Mouse (Mus musculus) CH12.LX (cell line): ENCODE data around the gene Sncb. TPM values are rescaled to one million over a fixed set of nuclear protein-coding genes. Genes with fewer than 3 reads are reported as not detected.

Source experiments
- DNase-seq: peaks from one replicate; pipeline ENCODE4 v3.0.0-alpha.2; 2013; ENCODE audit errors: extremely low read depth
- H3K27ac ChIP-seq: 2 replicates; pipeline ENCODE4 v1.5.1; 2012; ENCODE audit warnings: low read depth, mild to moderate bottlenecking, control low read depth, moderate library complexity; ENCODE audit not compliant: insufficient read depth
- H3K27me3 ChIP-seq: replicated peaks from 2 replicates; pipeline ENCODE3; 2012; ENCODE audit warnings: inconsistent platforms
- H3K36me3 ChIP-seq, 2 experiments: replicated peaks in 1 of 2; 2 replicates each; pipeline versions ENCODE3 to v1.6.1; 2012; ENCODE audit warnings: inconsistent platforms in 1 of 2, low read length in 1 of 2, mild to moderate bottlenecking in 1 of 2, mixed read lengths in 1 of 2, moderate library complexity in 1 of 2; ENCODE audit not compliant: control insufficient read depth in 1 of 2, insufficient read depth in 1 of 2
- H3K4me1 ChIP-seq, 2 experiments: 2 replicates each; pipeline ENCODE4 v1.6.1; 2012; ENCODE audit warnings: inconsistent platforms in 1 of 2, moderate library complexity in 1 of 2; ENCODE audit not compliant: insufficient read depth in 2 of 2, control insufficient read depth in 1 of 2
- H3K4me2 ChIP-seq: 2 replicates; pipeline ENCODE4 v1.6.1; 2012; ENCODE audit warnings: low read depth, mild to moderate bottlenecking, control low read depth; ENCODE audit not compliant: poor library complexity, insufficient read depth, severe bottlenecking
- H3K4me3 ChIP-seq, 3 experiments: fragments of 150-350 bp in 1 of 3; sonication (generic) in 1 of 3; replicated peaks in 1 of 3; 2 replicates each; pipeline versions ENCODE3 to v1.5.1; 2011 to 2012; ENCODE audit warnings: low read depth in 2 of 3, low read length in 2 of 3, mild to moderate bottlenecking in 2 of 3, moderate library complexity in 2 of 3, control low read depth in 1 of 3, improper control_type of control experiment in 1 of 3, inconsistent platforms in 1 of 3, mixed read lengths in 1 of 3; ENCODE audit not compliant: poor library complexity in 1 of 3
- H3K79me2 ChIP-seq: replicated peaks from 2 replicates; pipeline ENCODE4 v1.6.1; 2012; ENCODE audit warnings: mild to moderate bottlenecking, moderate library complexity; ENCODE audit not compliant: control insufficient read depth, poor library complexity, insufficient read depth, severe bottlenecking; ENCODE audit errors: extremely low read depth
- H3K9ac ChIP-seq: 2 replicates; pipeline ENCODE4 v1.6.1; 2012; ENCODE audit warnings: low read depth, mild to moderate bottlenecking, control low read depth, moderate library complexity; ENCODE audit not compliant: insufficient read depth
- H3K9me3 ChIP-seq: replicated peaks from 2 replicates; pipeline ENCODE3; 2012; ENCODE audit warnings: low read length, inconsistent platforms, mixed read lengths
- BHLHE40 ChIP-seq: IDR thresholded peaks from 2 replicates; pipeline ENCODE4 v1.6.1; 2011; ENCODE audit warnings: mild to moderate bottlenecking, low read depth, low read length, improper control_type of control experiment
- CTCF ChIP-seq, 2 experiments: IDR thresholded peaks in 1 of 2; conservative IDR thresholded peaks in 1 of 2; 2 replicates each; pipeline ENCODE4 v1.5.1; 2011 to 2012; ENCODE audit warnings: low read depth in 2 of 2, low read length in 2 of 2, improper control_type of control experiment in 1 of 2, inconsistent platforms in 1 of 2, mild to moderate bottlenecking in 1 of 2, moderate library complexity in 1 of 2
- E2F4 ChIP-seq: IDR thresholded peaks from 2 replicates; pipeline ENCODE4 v1.6.1; 2011; ENCODE audit warnings: low read depth, low read length, improper control_type of control experiment; ENCODE audit not compliant: insufficient replicate concordance
- ELF1 ChIP-seq: IDR thresholded peaks from 2 replicates; pipeline ENCODE4 v1.6.1; 2014; ENCODE audit warnings: low read depth, mild to moderate bottlenecking, inconsistent platforms, low read length, improper control_type of control experiment
- ETS1 ChIP-seq: conservative IDR thresholded peaks from 2 replicates; pipeline ENCODE4 v1.6.1; 2012; ENCODE audit warnings: low read depth, mild to moderate bottlenecking, inconsistent platforms, low read length, improper control_type of control experiment, moderate library complexity
- MAX ChIP-seq: IDR thresholded peaks from 2 replicates; pipeline ENCODE4 v1.6.1; 2011; ENCODE audit warnings: low read length, improper control_type of control experiment
- MAZ ChIP-seq: IDR thresholded peaks from 2 replicates; pipeline ENCODE4 v1.6.1; 2012; ENCODE audit warnings: low read depth, mild to moderate bottlenecking, inconsistent platforms, low read length, improper control_type of control experiment, moderate library complexity
- MEF2A ChIP-seq: IDR thresholded peaks from 2 replicates; pipeline ENCODE4 v1.6.1; 2014; ENCODE audit warnings: low read depth, mild to moderate bottlenecking, inconsistent platforms, low read length, improper control_type of control experiment, borderline replicate concordance
- MYC ChIP-seq: IDR thresholded peaks from 2 replicates; pipeline ENCODE4 v1.6.1; 2011; ENCODE audit warnings: low read depth, mild to moderate bottlenecking, improper control_type of control experiment, low read length
- NELFE ChIP-seq: IDR thresholded peaks from 2 replicates; pipeline ENCODE4 v1.6.1; 2011; ENCODE audit warnings: low read depth, low read length, improper control_type of control experiment
- PAX5 ChIP-seq: IDR thresholded peaks from 2 replicates; pipeline ENCODE4 v1.6.1; 2012; ENCODE audit warnings: low read length, inconsistent platforms, mixed read lengths
- POLR2AphosphoS2 ChIP-seq: IDR thresholded peaks from 2 replicates; pipeline ENCODE4 v1.6.1; 2011; ENCODE audit warnings: low read depth, low read length, improper control_type of control experiment
- RAD21 ChIP-seq: IDR thresholded peaks from 2 replicates; pipeline ENCODE4 v1.6.1; 2011; ENCODE audit warnings: low read depth, mild to moderate bottlenecking, low read length, improper control_type of control experiment, moderate library complexity
- RCOR1 ChIP-seq: conservative IDR thresholded peaks from 2 replicates; pipeline ENCODE4 v1.6.1; 2012; ENCODE audit warnings: low read depth, mild to moderate bottlenecking, inconsistent platforms, low read length, improper control_type of control experiment
- SIN3A ChIP-seq: IDR thresholded peaks from 2 replicates; pipeline ENCODE4 v1.6.1; 2012; ENCODE audit warnings: low read length, improper control_type of control experiment, inconsistent platforms
- SMC3 ChIP-seq: IDR thresholded peaks from 2 replicates; pipeline ENCODE4 v1.6.1; 2011; ENCODE audit warnings: low read depth, low read length, improper control_type of control experiment
- TBP ChIP-seq: conservative IDR thresholded peaks from 2 replicates; pipeline ENCODE4 v1.6.1; 2011; ENCODE audit warnings: low read depth, low read length, improper control_type of control experiment
- TCF12 ChIP-seq: IDR thresholded peaks from 2 replicates; pipeline ENCODE4 v1.6.1; 2014; ENCODE audit warnings: low read depth, mild to moderate bottlenecking, inconsistent platforms, low read length, improper control_type of control experiment
- USF1 ChIP-seq: IDR thresholded peaks from 2 replicates; pipeline ENCODE4 v1.6.1; 2014; ENCODE audit warnings: low read depth, mild to moderate bottlenecking, inconsistent platforms, low read length, improper control_type of control experiment
- USF2 ChIP-seq: conservative IDR thresholded peaks from 2 replicates; pipeline ENCODE4 v1.6.1; 2011; ENCODE audit warnings: low read depth, low read length, improper control_type of control experiment
- ZKSCAN1 ChIP-seq: IDR thresholded peaks from 2 replicates; pipeline ENCODE4 v1.6.1; 2012; ENCODE audit warnings: low read depth, inconsistent platforms, low read length, improper control_type of control experiment, borderline replicate concordance
- ZMIZ1 ChIP-seq: IDR thresholded peaks from 2 replicates; pipeline ENCODE4 v1.6.1; 2012; ENCODE audit warnings: low read depth, mild to moderate bottlenecking, inconsistent platforms, low read length, improper control_type of control experiment
- dilution Hi-C: fragments of 300-500 bp; cut with MboI; formaldehyde crosslinking; loops from 2 replicates; pipeline ENCODE4 v1.14.3; 2020; ENCODE audit warnings: low sequenced_read_pairs; ENCODE audit not compliant: extremely low pct_unique_long_range_greater_than_20kb, extremely low pct_ligation_motif_present
- in situ Hi-C: fragments of 300-500 bp; cut with MboI; formaldehyde crosslinking; loops from 3 replicates; pipeline ENCODE4 v1.14.3; 2019; ENCODE audit warnings: low sequenced_read_pairs, low pct_ligation_motif_present, low pct_unique_long_range_greater_than_20kb, mixed read lengths
- polyA plus RNA-seq: library from polyadenylated mRNA; unstranded; fragments of >175 nt; gene quantifications from 2 replicates; pipeline ENCODE4 v1.2.1, GENCODE M21; 2012; ENCODE audit warnings: low read depth; ENCODE audit not compliant: insufficient read length
- total RNA-seq, 2 experiments: library from RNA; depleted of rRNA; stranded (reverse); fragments of 300-350 nt in 1 of 2; fragments of >200 nt in 1 of 2; gene quantifications; 2 replicates each; pipeline ENCODE4 v1.2.3; 2012 to 2014

Gene Sncb
- total and polyA plus RNA-seq, 3 experiments: not detected

DNA sequence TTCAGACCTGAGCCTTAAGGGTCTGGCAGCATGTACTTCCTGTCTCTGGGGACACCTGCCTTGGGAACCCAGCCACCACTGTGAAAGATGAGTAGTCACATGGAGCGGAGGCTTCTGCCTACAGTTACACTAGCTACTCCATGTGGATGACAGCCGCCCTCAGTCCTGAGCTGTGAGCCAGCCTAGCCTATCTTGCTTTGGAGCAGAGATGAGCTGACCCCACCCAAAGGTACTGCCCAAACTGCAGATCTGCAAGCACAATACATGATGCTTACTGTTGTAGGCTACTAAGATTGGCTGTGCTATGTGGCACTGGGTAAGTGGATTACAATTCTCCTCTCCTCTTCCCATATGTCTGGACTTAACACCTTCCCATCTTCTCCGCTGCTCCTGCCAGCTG is 14.7 kb upstream of the Sncb start:
- no peak for TF ChIP-seq MAZ
- TF ChIP-seq MEF2A: no peak
- no peak for TF ChIP-seq CTCF (conservative IDR thresholded peaks at IDR 0.05 in 1 of 2, IDR thresholded peaks at IDR 0.05 in 1 of 2; ENCODE audit: low read depth in 2 of 2, low read length in 2 of 2)
- no peak for TF ChIP-seq ZMIZ1
- TF ChIP-seq RAD21: no peak
- no peak for TF ChIP-seq USF2
- TF ChIP-seq USF1: no peak
- Histone ChIP-seq H3K4me1 (no peaks in the 10 kb centered on the region), H3K27ac (no peak overlapping the region), H3K79me2 (no peaks in the 10 kb centered on the region), H3K9me3 (peaks cover 11% of the 10 kb centered on the region), H3K27me3 (peaks cover 58% of the 10 kb centered on the region), H3K9ac (no peak overlapping the region), H3K36me3 (no peaks in the 10 kb centered on the region), H3K4me2 (no peak overlapping the region), H3K4me3 (no peak overlapping the region)
- dilution Hi-C loops: no loop called here
- in situ Hi-C loops: no loop called here
- DNase-seq: no peak

DNA sequence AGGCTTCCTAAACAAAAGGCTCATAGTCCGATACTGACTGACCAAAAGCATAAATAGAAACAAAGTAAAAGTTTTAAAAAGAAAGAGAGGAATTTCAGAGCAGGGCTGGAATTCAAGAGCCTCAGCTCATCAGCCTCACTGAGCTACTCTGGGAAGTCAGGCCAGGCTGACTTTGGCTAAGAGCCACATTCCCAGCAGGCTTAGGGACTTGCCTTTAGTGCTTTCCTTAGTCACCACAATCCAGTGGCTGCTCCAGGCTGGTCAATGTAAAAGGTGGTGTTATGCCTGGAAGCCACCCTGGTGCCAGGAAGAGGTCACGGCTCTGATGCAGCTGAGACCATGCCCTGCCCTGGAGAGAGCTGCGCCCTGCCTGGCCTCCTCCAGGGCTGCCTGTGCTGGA is 14.2 kb upstream of the Sncb start:
- in situ Hi-C loops: no loop called here
- Histone ChIP-seq H3K27ac (no peak overlapping the region), H3K27me3 (peaks cover 54% of the 10 kb centered on the region), H3K9ac (no peak overlapping the region), H3K4me3 (no peak overlapping the region), H3K36me3 (no peaks in the 10 kb centered on the region), H3K79me2 (no peaks in the 10 kb centered on the region), H3K9me3 (peaks cover 12% of the 10 kb centered on the region), H3K4me2 (no peak overlapping the region), H3K4me1 (no peaks in the 10 kb centered on the region)
- no peak for DNase-seq
- TF ChIP-seq SMC3 (no peak), MAX (no peak), TCF12 (no peak), ZKSCAN1 (no peak), NELFE (no peak), RAD21 (no peak), MYC (no peak), ZMIZ1 (no peak), TBP (no peak), ETS1 (no peak), BHLHE40 (no peak), CTCF (conservative IDR thresholded peaks at IDR 0.05 in 1 of 2, IDR thresholded peaks at IDR 0.05 in 1 of 2; ENCODE audit: low read depth in 2 of 2, low read length in 2 of 2) (no peak), USF2 (no peak), SIN3A (no peak), ELF1 (no peak), MEF2A (no peak), POLR2AphosphoS2 (no peak), E2F4 (no peak), RCOR1 (no peak), PAX5 (no peak)
- dilution Hi-C loops: no loop called here
